Mouse (Mus musculus) lung, postnatal 0 days (tissue): Measurements from ENCODE around the gene Cpsf4.
"Not testable (repeated sequence)": the region's sequence is repeated elsewhere in the genome, so short reads cannot be mapped to it uniquely, and the experiment has no call there.

ENCODE experiments used
- CTCF ChIP-seq: IDR thresholded peaks from 2 replicates; pipeline ENCODE4 v1.5.1; 2016; ENCODE audit warnings: antibody characterized with exemption, mild to moderate bottlenecking
- EP300 ChIP-seq: IDR thresholded peaks from 2 replicates; pipeline ENCODE4 v1.6.1; 2016; ENCODE audit warnings: antibody characterized with exemption, mild to moderate bottlenecking, control low read depth

DNA sequence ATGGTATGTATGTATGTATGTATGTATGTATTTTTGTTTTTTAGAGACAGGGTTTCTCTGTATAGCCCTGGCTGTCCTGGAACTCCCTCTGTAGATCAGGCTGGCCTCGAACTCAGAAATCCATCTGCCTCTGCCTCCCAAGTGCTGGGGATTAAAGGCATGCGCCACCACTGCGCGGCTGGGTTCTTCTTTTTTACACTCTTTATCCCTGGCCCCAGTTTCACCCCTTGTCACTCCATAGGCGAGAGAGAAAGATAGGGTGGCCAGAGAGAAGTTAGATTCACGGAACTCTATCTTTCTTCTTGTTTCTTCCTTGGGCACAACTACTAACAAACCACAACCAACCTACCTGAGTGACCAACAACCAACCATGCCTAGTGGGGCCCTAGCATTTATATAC, 62.3 kb downstream of the Cpsf4 start:
- not testable (repeated sequence) for TF ChIP-seq CTCF, EP300
